9 mouse cellular contexts compared by ENCODE assay signal in genomic region chr15:95885953-95886820, GRCm38 (mm10).
DNase-seq lines count a peak whose midpoint lies in the region; ATAC-seq lines count a peak whose summit lies in the region.
"Had no signal": no experiment of that assay in that cellular context is flagged by ENCODE, and none has a peak within 500 bp of the region (broad histone marks: within the 10 kb centered on the region; RNA-seq: fewer than 3 reads in every experiment).

No protein-coding gene starts in this region.

- H3K9ac ChIP-seq in heart, embryonic 12.5 days, result no peak overlapping the region
- H3K9ac ChIP-seq in midbrain, embryonic 14.5 days (replicated peaks; ENCODE audit: low read length), result no peak overlapping the region
- H3K9ac ChIP-seq in intestine, embryonic 15.5 days, result no peak overlapping the region
- H3K9ac ChIP-seq in stomach, embryonic 16.5 days (ENCODE audit: low read length), result no peak overlapping the region

- H3K9me3 ChIP-seq in heart, embryonic 12.5 days (replicated peaks), result peaks cover 4% of the 10 kb centered on the region
- H3K9me3 ChIP-seq in midbrain, embryonic 10.5 days (replicated peaks), result no peaks in the 10 kb centered on the region
- H3K9me3 ChIP-seq in midbrain, embryonic 14.5 days (ENCODE audit: control insufficient read depth, low read length), result no peaks in the 10 kb centered on the region
- no peaks in the 10 kb centered on the region for H3K9me3 ChIP-seq in intestine, embryonic 15.5 days
- no peaks in the 10 kb centered on the region for H3K9me3 ChIP-seq in stomach, embryonic 16.5 days (replicated peaks; ENCODE audit: control insufficient read depth, low read length)

- no peaks in the 10 kb centered on the region for H3K27me3 ChIP-seq in heart, embryonic 12.5 days (replicated peaks)
- no peaks in the 10 kb centered on the region for H3K27me3 ChIP-seq in midbrain, embryonic 10.5 days (ENCODE audit: low read depth, poor library complexity, severe bottlenecking)
- no peaks in the 10 kb centered on the region for H3K27me3 ChIP-seq in midbrain, embryonic 14.5 days (ENCODE audit: control insufficient read depth, insufficient read depth, low read length)
- H3K27me3 ChIP-seq in intestine, embryonic 15.5 days (replicated peaks), result no peaks in the 10 kb centered on the region
- H3K27me3 ChIP-seq in stomach, embryonic 16.5 days (ENCODE audit: control insufficient read depth, insufficient read depth, low read length), result no peaks in the 10 kb centered on the region

- H3K4me1 ChIP-seq in heart, embryonic 12.5 days (replicated peaks), result peaks cover 58% of the 10 kb centered on the region
- H3K4me1 ChIP-seq in midbrain, embryonic 10.5 days, result peaks cover 33% of the 10 kb centered on the region
- H3K4me1 ChIP-seq in midbrain, embryonic 14.5 days (ENCODE audit: control insufficient read depth, insufficient read depth, low read length), result peaks cover 7% of the 10 kb centered on the region
- H3K4me1 ChIP-seq in intestine, embryonic 15.5 days (replicated peaks), result peaks cover 32% of the 10 kb centered on the region
- peaks cover 30% of the 10 kb centered on the region for H3K4me1 ChIP-seq in stomach, embryonic 16.5 days (ENCODE audit: control insufficient read depth, insufficient read depth, low read length)

- peaks cover 4% of the 10 kb centered on the region; the same call in 1 of the 2 replicates for H3K36me3 ChIP-seq in heart, embryonic 12.5 days
- H3K36me3 ChIP-seq in midbrain, embryonic 10.5 days, result 0 out of 2 replicates have a peak, but pooled peaks cover 2% of the 10 kb centered on the region
- no peaks in the 10 kb centered on the region for H3K36me3 ChIP-seq in midbrain, embryonic 14.5 days (ENCODE audit: control insufficient read depth, insufficient read depth, low read length)
- H3K36me3 ChIP-seq in intestine, embryonic 15.5 days, result no peaks in the 10 kb centered on the region
- no peaks in the 10 kb centered on the region for H3K36me3 ChIP-seq in stomach, embryonic 16.5 days (ENCODE audit: control insufficient read depth, insufficient read depth, low read length)

- ATAC-seq in heart, embryonic 12.5 days (ENCODE audit: insufficient number of reproducible peaks, low FRiP score), result no peak
- no peak for ATAC-seq in midbrain, embryonic 14.5 days (ENCODE audit: low FRiP score, low TSS enrichment)
- peak; percentile 50 for ATAC-seq in intestine, embryonic 15.5 days
- ATAC-seq in stomach, embryonic 16.5 days (ENCODE audit: insufficient read depth, low FRiP score), result no peak
- no peak for ATAC-seq in megakaryocyte-erythroid progenitor cell, adult 5-6 weeks (replicated peaks; ENCODE audit: low FRiP score, low TSS enrichment, poor library complexity, severe bottlenecking)

- whole genome bisulfite sequencing in heart, embryonic 12.5 days, result 59% methylated on average over 18 of the region's 18 CpGs
- 81% methylated on average over 18 of the region's 18 CpGs for WGBS in midbrain, embryonic 10.5 days
- WGBS in midbrain, embryonic 14.5 days, result 83% methylated on average over 18 of the region's 18 CpGs
- WGBS in intestine, embryonic 15.5 days, result 40% methylated on average over 18 of the region's 18 CpGs
- WGBS in stomach, embryonic 16.5 days, result 56% methylated on average over 18 of the region's 18 CpGs

- no peak overlapping the region for H3K4me3 ChIP-seq in heart, embryonic 12.5 days
- no peak overlapping the region for H3K4me3 ChIP-seq in midbrain, embryonic 10.5 days
- H3K4me3 ChIP-seq in midbrain, embryonic 14.5 days (replicated peaks; ENCODE audit: low read depth, low read length), result no peak overlapping the region
- H3K4me3 ChIP-seq in intestine, embryonic 15.5 days (replicated peaks), result no peak overlapping the region
- H3K4me3 ChIP-seq in stomach, embryonic 16.5 days (replicated peaks; ENCODE audit: low read length), result no peak overlapping the region

- intact Hi-C loops in heart, postnatal 14 days (cut with DNase I), result no loop called here

- H3K4me2 ChIP-seq in heart, embryonic 12.5 days, result no peak overlapping the region
- H3K4me2 ChIP-seq in midbrain, embryonic 14.5 days (ENCODE audit: low read length), result no peak overlapping the region
- H3K4me2 ChIP-seq in intestine, embryonic 15.5 days (replicated peaks), result peak overlapping the region; percentile 22; the same call in 1 of the 2 replicates
- H3K4me2 ChIP-seq in stomach, embryonic 16.5 days (ENCODE audit: low read depth, low read length), result no peak overlapping the region

- H3K27ac ChIP-seq in heart, embryonic 12.5 days (ENCODE audit: poor library complexity, severe bottlenecking), result peak overlapping the region; percentile 43
- peak overlapping the region; percentile 57 for H3K27ac ChIP-seq in midbrain, embryonic 10.5 days (replicated peaks)
- no peak overlapping the region for H3K27ac ChIP-seq in midbrain, embryonic 14.5 days (replicated peaks; ENCODE audit: low read depth, low read length)
- peak overlapping the region; percentile 74 for H3K27ac ChIP-seq in intestine, embryonic 15.5 days
- peak overlapping the region; percentile 75 for H3K27ac ChIP-seq in stomach, embryonic 16.5 days (ENCODE audit: low read length)

- DNase-seq in heart, postnatal 14 days, result no peak
- DNase-seq in midbrain, embryonic 10.5 days (ENCODE audit: low spot score), result no peak
- DNase-seq in midbrain, embryonic 14.5 days, result no peak
- DNase-seq in B cell, adult 2 months, result no peak
- DNase-seq: right cerebral cortex, postnatal 14 days had no signal
